Comparison of ENCODE assay signal across 8 mouse cellular contexts in the genomic region with DNA sequence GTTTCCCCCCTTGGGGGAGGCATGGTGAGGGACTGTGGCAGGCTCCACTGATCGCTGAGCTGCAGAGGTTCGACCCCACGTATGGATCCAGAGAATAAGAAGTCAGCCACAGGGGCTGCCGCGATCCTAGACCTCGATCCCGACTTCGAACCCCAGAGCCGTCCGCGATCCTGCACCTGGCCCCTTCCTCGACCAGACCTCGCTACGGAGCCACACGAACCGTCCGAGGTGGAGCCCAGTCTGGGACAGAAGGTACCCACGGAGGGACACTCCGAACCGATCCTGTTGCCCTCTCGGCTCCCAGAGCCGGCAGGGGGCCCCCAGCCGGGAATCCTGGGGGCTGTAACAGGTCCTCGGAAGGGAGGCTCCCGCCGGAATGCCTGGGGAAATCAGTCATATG. TPM values are rescaled to one million over a fixed set of nuclear protein-coding genes. Genes with fewer than 3 reads are reported as not detected.
DNase-seq lines count a peak whose midpoint lies in the region; ATAC-seq and TF ChIP-seq lines count a peak whose summit lies in the region.

No protein-coding gene starts in this region.

- no peak for TF ChIP-seq CTCF in layer of hippocampus, adult 2 months (conservative IDR thresholded peaks at IDR 0.05)
- no peak for TF ChIP-seq CTCF in bone marrow macrophage, adult 2 months (IDR thresholded peaks at IDR 0.05; ENCODE audit: low read depth, low read length)

- no peaks in the 10 kb centered on the region for H3K27me3 ChIP-seq in heart, embryonic 14.5 days (ENCODE audit: control insufficient read depth, insufficient read depth, low read length)
- H3K27me3 ChIP-seq in liver, embryonic 11.5 days (replicated peaks; ENCODE audit: control insufficient read depth, insufficient read depth, low read length): no peaks in the 10 kb centered on the region; the same call in 1 of the 2 replicates

- 16% methylated on average over 26 of the region's 26 CpGs for WGBS in heart, embryonic 14.5 days
- 10% methylated on average over 26 of the region's 26 CpGs for WGBS in liver, embryonic 11.5 days

- no peak for TF ChIP-seq POLR2A in bone marrow macrophage, adult 2 months (IDR thresholded peaks at IDR 0.05; ENCODE audit: borderline replicate concordance, low read depth, low read length)

- peaks cover 13% of the 10 kb centered on the region; the same call in 1 of the 2 replicates for H3K36me3 ChIP-seq in heart, embryonic 14.5 days (ENCODE audit: control insufficient read depth, insufficient read depth, low read length)
- no peaks in the 10 kb centered on the region for H3K36me3 ChIP-seq in liver, embryonic 11.5 days (ENCODE audit: control insufficient read depth, insufficient read depth, low read length)

- H3K4me1 ChIP-seq in bone marrow macrophage, adult 2 months (ENCODE audit: control insufficient read depth, insufficient read depth, low read length): peaks cover 10% of the 10 kb centered on the region
- peaks cover 0 to 4% of the 10 kb centered on the region in 2 experiments; a peak in 1 of 4 replicates for H3K4me1 ChIP-seq in heart, embryonic 14.5 days (ENCODE audit: control insufficient read depth in 2 of 2, insufficient read depth in 2 of 2, low read length in 2 of 2)
- no peaks in the 10 kb centered on the region; the same call in 1 of the 2 replicates for H3K4me1 ChIP-seq in liver, embryonic 11.5 days (replicated peaks; ENCODE audit: control insufficient read depth, insufficient read depth, low read length)

- peak overlapping the region; percentile 76 for H3K4me2 ChIP-seq in heart, embryonic 14.5 days (ENCODE audit: low read length)
- peak overlapping the region; percentile 66 for H3K4me2 ChIP-seq in liver, embryonic 11.5 days

- H3K9ac ChIP-seq in heart, embryonic 14.5 days (ENCODE audit: low read length): peak overlapping the region; percentile 75
- peak overlapping the region; percentile 71 for H3K9ac ChIP-seq in liver, embryonic 11.5 days (ENCODE audit: low read depth, low read length)

- peak overlapping the region; percentile 82; the same call in 1 of the 2 replicates for H3K27ac ChIP-seq in layer of hippocampus, adult 2 months
- H3K27ac ChIP-seq in bone marrow macrophage, adult 2 months (ENCODE audit: insufficient read depth, low read depth, low read length): peak overlapping the region; percentile 45
- H3K27ac ChIP-seq in heart, embryonic 14.5 days (replicated peaks in 1 of 2; ENCODE audit: control insufficient read depth in 1 of 2, insufficient read depth in 1 of 2, low read depth in 2 of 2, low read length in 2 of 2): peak overlapping the region; percentile 48 to 68
- H3K27ac ChIP-seq in liver, embryonic 11.5 days (ENCODE audit: low read depth, low read length): 0 out of 2 replicates have a peak overlapping the region, but pooled peaks have one; percentile 16

- no peaks in the 10 kb centered on the region for H3K9me3 ChIP-seq in heart, embryonic 14.5 days (ENCODE audit: control insufficient read depth, low read length)
- no peaks in the 10 kb centered on the region for H3K9me3 ChIP-seq in liver, embryonic 11.5 days (ENCODE audit: control insufficient read depth, low read length)

- no peak; the same call in 1 of the 2 replicates for ATAC-seq in heart, embryonic 14.5 days (ENCODE audit: insufficient number of reproducible peaks, insufficient read depth, low FRiP score, low read depth)
- peak; percentile 42 for ATAC-seq in liver, embryonic 11.5 days (replicated peaks; ENCODE audit: low FRiP score)

- H3K4me3 ChIP-seq in layer of hippocampus, adult 2 months: peak overlapping the region; percentile 64
- peak overlapping the region; percentile 75 for H3K4me3 ChIP-seq in bone marrow macrophage, adult 2 months (ENCODE audit: insufficient read depth, low read length)
- peak overlapping the region; percentile 56 to 63 for H3K4me3 ChIP-seq in heart, embryonic 14.5 days (ENCODE audit: control insufficient read depth in 1 of 2, insufficient read depth in 1 of 2, low read depth in 1 of 2, low read length in 2 of 2)
- peak overlapping the region; percentile 52 for H3K4me3 ChIP-seq in liver, embryonic 11.5 days (ENCODE audit: low read depth, low read length)

- no peak for DNase-seq in layer of hippocampus, adult 2 months (ENCODE audit: low spot score in 2 of 2)
- DNase-seq in layer of hippocampus, postnatal 10 days (ENCODE audit: low spot score in 2 of 2): no peak
- no peak for DNase-seq in liver, embryonic 11.5 days (ENCODE audit: low spot score)
- peak; percentile 7 for DNase-seq in retina, embryonic 14.5 days (ENCODE audit: low spot score)
- no peak for DNase-seq in thymus, postnatal 10 days (ENCODE audit: low spot score in 2 of 2)
- no peak for DNase-seq in left cerebral cortex, adult 18-20 months (ENCODE audit: low spot score in 2 of 2)

RNA-seq across cellular contexts. Expression of a gene that starts 0.4 kb away (rescaled TPM):
- total RNA-seq in layer of hippocampus, adult 2 months (2021): 10 to 100 TPM; 19.8 to 24.0 TPM
- total RNA-seq in layer of hippocampus, postnatal 10 days (2021): 10 to 100 TPM; 14.2 to 16.2 TPM
- polyA plus RNA-seq in bone marrow macrophage, adult 2 months (2012; ENCODE audit: insufficient read depth, insufficient read length, missing spikeins): 27.9 and 29.2 TPM in 2 replicates
- polyA plus RNA-seq in heart, embryonic 14.5 days (2014; fragmentation: Nextera tagmentation; extraction: Ambion mirVana): 1.4 and 2.3 TPM in 2 replicates
- 2.0 and 2.5 TPM in 2 replicates for polyA plus RNA-seq in liver, embryonic 11.5 days (2014; fragmentation: Nextera tagmentation; extraction: Ambion mirVana)
- 10 to 100 TPM; 16.1 to 19.1 TPM for total RNA-seq in left cerebral cortex, adult 18-20 months (2021)

RNA-seq across cellular contexts. Expression of a gene that starts 9.1 kb away (rescaled TPM):
- total RNA-seq in layer of hippocampus, adult 2 months (2021): not detected
- not detected for total RNA-seq in layer of hippocampus, postnatal 10 days (2021)
- 2.3 TPM in 1 of 2 replicates, not detected in the other for polyA plus RNA-seq in bone marrow macrophage, adult 2 months (2012; ENCODE audit: insufficient read depth, insufficient read length, missing spikeins)
- polyA plus RNA-seq in heart, embryonic 14.5 days (2014; fragmentation: Nextera tagmentation; extraction: Ambion mirVana): not detected in 2 replicates
- polyA plus RNA-seq in liver, embryonic 11.5 days (2014; fragmentation: Nextera tagmentation; extraction: Ambion mirVana): not detected in 2 replicates
- total RNA-seq in left cerebral cortex, adult 18-20 months (2021): not detected

RNA-seq across cellular contexts. Expression of a gene that starts 13.3 kb away (rescaled TPM):
- total RNA-seq in layer of hippocampus, adult 2 months (2021): 1 to 10 TPM in 1 of 2 experiments, under 1 TPM in 1; 0.83 to 1.2 TPM
- 1 to 10 TPM; 2.6 to 3.1 TPM for total RNA-seq in layer of hippocampus, postnatal 10 days (2021)
- 167 and 176 TPM in 2 replicates for polyA plus RNA-seq in bone marrow macrophage, adult 2 months (2012; ENCODE audit: insufficient read depth, insufficient read length, missing spikeins)
- polyA plus RNA-seq in heart, embryonic 14.5 days (2014; fragmentation: Nextera tagmentation; extraction: Ambion mirVana): 16.7 and 18.0 TPM in 2 replicates
- polyA plus RNA-seq in liver, embryonic 11.5 days (2014; fragmentation: Nextera tagmentation; extraction: Ambion mirVana): 16.9 and 19.8 TPM in 2 replicates
- total RNA-seq in left cerebral cortex, adult 18-20 months (2021): 1 to 10 TPM in 1 of 2 experiments, under 1 TPM in 1; 0.86 to 1.3 TPM

RNA-seq across cellular contexts. Expression of a gene that starts 14.1 kb away (rescaled TPM):
- total RNA-seq in layer of hippocampus, adult 2 months (2021): not detected
- total RNA-seq in layer of hippocampus, postnatal 10 days (2021): not detected
- polyA plus RNA-seq in bone marrow macrophage, adult 2 months (2012; ENCODE audit: insufficient read depth, insufficient read length, missing spikeins): 2.3 TPM in 1 of 2 replicates, not detected in the other
- polyA plus RNA-seq in heart, embryonic 14.5 days (2014; fragmentation: Nextera tagmentation; extraction: Ambion mirVana): not detected in 2 replicates
- not detected in 2 replicates for polyA plus RNA-seq in liver, embryonic 11.5 days (2014; fragmentation: Nextera tagmentation; extraction: Ambion mirVana)
- not detected for total RNA-seq in left cerebral cortex, adult 18-20 months (2021)

RNA-seq across cellular contexts. Expression of a gene that starts 19.1 kb away (rescaled TPM):
- total RNA-seq in layer of hippocampus, adult 2 months (2021): 10 to 100 TPM; 29.5 to 36.6 TPM
- total RNA-seq in layer of hippocampus, postnatal 10 days (2021): 10 to 100 TPM; 34.0 to 34.5 TPM
- 64.7 and 73.5 TPM in 2 replicates for polyA plus RNA-seq in bone marrow macrophage, adult 2 months (2012; ENCODE audit: insufficient read depth, insufficient read length, missing spikeins)
- 25.9 and 29.2 TPM in 2 replicates for polyA plus RNA-seq in heart, embryonic 14.5 days (2014; fragmentation: Nextera tagmentation; extraction: Ambion mirVana)
- 36.5 and 41.1 TPM in 2 replicates for polyA plus RNA-seq in liver, embryonic 11.5 days (2014; fragmentation: Nextera tagmentation; extraction: Ambion mirVana)
- total RNA-seq in left cerebral cortex, adult 18-20 months (2021): 10 to 100 TPM; 20.5 to 22.3 TPM

Comparison
In these comparisons a context has a peak if more than half of its experiments do, and no peak if none do; other contexts are left out.
1. H3K27ac ChIP-seq: peak in every context shown above with its lines; median percentile 82 in layer of hippocampus, adult 2 months; 58 in heart, embryonic 14.5 days; 45 in bone marrow macrophage, adult 2 months; 16 in liver, embryonic 11.5 days.